Mouse (Mus musculus) forebrain, postnatal 0 days (tissue): ENCODE measurements around the gene Fbxl2. TPM values are rescaled to one million over a fixed set of nuclear protein-coding genes. Genes with fewer than 3 reads are reported as not detected.

Experiments
- ATAC-seq: fragments of 200-750 bp; cut with Nextera tagmentation; 2 replicates; pipeline ENCODE4 v1.8.0; 2017; ENCODE audit warnings: mild to moderate bottlenecking, moderate library complexity
- DNase-seq: peaks from one replicate; pipeline ENCODE4 v3.0.0-alpha.2; 2015
- H3K27ac ChIP-seq: fragments of 300-500 bp; sonication (generic); 2 replicates; pipeline ENCODE4 v1.5.1; 2014; ENCODE audit warnings: low read depth, mild to moderate bottlenecking, antibody characterized with exemption, low read length, moderate library complexity, mixed read lengths
- H3K27me3 ChIP-seq: fragments of 300-500 bp; sonication (generic); 2 replicates; pipeline ENCODE4 v1.6.1; 2014; ENCODE audit warnings: mild to moderate bottlenecking, low read length, mixed read lengths; ENCODE audit not compliant: insufficient read depth
- H3K36me3 ChIP-seq: fragments of 300-500 bp; sonication (generic); 2 replicates; pipeline ENCODE4 v1.6.1; 2014; ENCODE audit warnings: mild to moderate bottlenecking, moderate library complexity; ENCODE audit not compliant: insufficient read depth
- H3K4me1 ChIP-seq: fragments of 300-500 bp; sonication (generic); 2 replicates; pipeline ENCODE4 v1.6.1; 2014; ENCODE audit warnings: antibody characterized with exemption; ENCODE audit not compliant: insufficient read depth
- H3K4me2 ChIP-seq: fragments of 300-500 bp; sonication (generic); 2 replicates; pipeline ENCODE4 v1.6.1; 2014; ENCODE audit warnings: low read depth, mild to moderate bottlenecking, moderate library complexity
- H3K4me3 ChIP-seq: fragments of 300-500 bp; sonication (generic); 2 replicates; pipeline ENCODE4 v1.5.1; 2014; ENCODE audit warnings: low read depth, low read length, mixed read lengths
- H3K9ac ChIP-seq: fragments of 300-500 bp; sonication (generic); 2 replicates; pipeline ENCODE4 v1.6.1; 2014; ENCODE audit warnings: mild to moderate bottlenecking
- H3K9me3 ChIP-seq: fragments of 300-500 bp; sonication (generic); 2 replicates; pipeline ENCODE4 v1.6.1; 2016; ENCODE audit warnings: low read length
- CTCF ChIP-seq: sonication (generic); IDR thresholded peaks from 2 replicates; pipeline ENCODE4 v1.5.1; 2016; ENCODE audit warnings: antibody characterized with exemption, control low read depth, low read depth
- WGBS: fragments of 180-500 bp; shearing (Covaris S2); extraction: QIAGEN DNeasy Blood & Tissue Kit; methylation state at CpG from one replicate; pipeline ENCODE4 v1.1.7; 2014; 5-methylcytosine and 5-hydroxymethylcytosine counted together
- polyA plus RNA-seq: library from polyadenylated mRNA; unstranded; fragments of >200 nt; fragmentation: Nextera tagmentation; extraction: Ambion mirVana; gene quantifications from 2 replicates; pipeline ENCODE4 v1.2.1, GENCODE M21; 2015
- total RNA-seq: library from RNA; depleted of rRNA; stranded (reverse); fragments of >200 nt; gene quantifications from 2 replicates; pipeline ENCODE4 v1.2.3, GENCODE M21; 2014

Gene Fbxl2
- total and polyA plus RNA-seq, 2 experiments from 2014 or later, result 26.1 to 34.0 TPM

GRCm38 (mm10) chr9:113982883-113983670 lies 62.9 kb downstream of the Fbxl2 start:
- no peaks in the 10 kb centered on the region for H3K4me1 ChIP-seq
- peaks cover 47% of the 10 kb centered on the region for H3K36me3 ChIP-seq
- ATAC-seq (no peak), DNase-seq (no peak)
- no peak for TF ChIP-seq CTCF
- H3K4me2 ChIP-seq, result no peak overlapping the region
- no peaks in the 10 kb centered on the region for H3K9me3 ChIP-seq
- H3K27ac ChIP-seq, result no peak overlapping the region
- no peaks in the 10 kb centered on the region for H3K27me3 ChIP-seq
- 87% methylated on average over 11 of the region's 11 CpGs for WGBS
- H3K4me3 ChIP-seq, result no peak overlapping the region
- H3K9ac ChIP-seq, result no peak overlapping the region

GRCm38 (mm10) chr9:113982451-113982850 lies 63.5 kb downstream of the Fbxl2 start:
- no peak for DNase-seq
- peaks cover 50% of the 10 kb centered on the region for H3K36me3 ChIP-seq
- H3K4me2 ChIP-seq, result no peak overlapping the region
- TF ChIP-seq CTCF, result no peak
- WGBS, result 90% methylated on average over 2 of the region's 2 CpGs
- no peaks in the 10 kb centered on the region for H3K27me3 ChIP-seq
- H3K9me3 ChIP-seq, result no peaks in the 10 kb centered on the region
- no peak overlapping the region for H3K27ac ChIP-seq
- no peaks in the 10 kb centered on the region for H3K4me1 ChIP-seq
- no peak for ATAC-seq
- H3K4me3 ChIP-seq, result no peak overlapping the region
- no peak overlapping the region for H3K9ac ChIP-seq

GRCm38 (mm10) chr9:113981099-113981880 lies 64.7 kb downstream of the Fbxl2 start:
- Histone ChIP-seq H3K4me2 (no peak overlapping the region), H3K9me3 (no peaks in the 10 kb centered on the region), H3K4me1 (no peaks in the 10 kb centered on the region), H3K36me3 (peaks cover 56% of the 10 kb centered on the region), H3K27ac (peak overlapping the region; percentile 60), H3K4me3 (no peak overlapping the region), H3K9ac (0 out of 2 replicates have a peak overlapping the region, but pooled peaks have one; percentile 14), H3K27me3 (no peaks in the 10 kb centered on the region)
- DNase-seq (peak; percentile 66), ATAC-seq (peak; percentile 86)
- 31% methylated on average over 16 of the region's 16 CpGs for WGBS
- no peak for TF ChIP-seq CTCF

GRCm38 (mm10) chr9:113979356-113979755 lies 66.6 kb downstream of the Fbxl2 start:
- no peak for TF ChIP-seq CTCF
- 92% methylated on average over 13 of the region's 13 CpGs for WGBS
- no peak for ATAC-seq

GRCm38 (mm10) chr9:113978656-113979055 lies 67.3 kb downstream of the Fbxl2 start:
- TF ChIP-seq CTCF, result no peak
- H3K36me3 ChIP-seq, result peaks cover 66% of the 10 kb centered on the region
- no peak overlapping the region for H3K4me3 ChIP-seq
- 82% methylated on average over 7 of the region's 7 CpGs for WGBS
- H3K27me3 ChIP-seq, result no peaks in the 10 kb centered on the region
- no peaks in the 10 kb centered on the region for H3K4me1 ChIP-seq
- no peaks in the 10 kb centered on the region for H3K9me3 ChIP-seq
- no peak for ATAC-seq
- no peak overlapping the region for H3K27ac ChIP-seq
- no peak for DNase-seq
- no peak overlapping the region for H3K4me2 ChIP-seq
- no peak overlapping the region for H3K9ac ChIP-seq

More at GRCm38 (mm10) chr9:113979356-113979755, 66.6 kb downstream of the Fbxl2 start:
- Histone ChIP-seq H3K27me3 (no peaks in the 10 kb centered on the region), H3K27ac (no peak overlapping the region), H3K4me3 (no peak overlapping the region), H3K4me1 (no peaks in the 10 kb centered on the region), H3K9me3 (no peaks in the 10 kb centered on the region), H3K36me3 (peaks cover 65% of the 10 kb centered on the region), H3K4me2 (no peak overlapping the region), H3K9ac (no peak overlapping the region)
- no peak for DNase-seq

GRCm38 (mm10) chr9:113977225-113977840 lies 68.7 kb downstream of the Fbxl2 start:
- Histone ChIP-seq H3K36me3 (peaks cover 64% of the 10 kb centered on the region), H3K4me1 (no peaks in the 10 kb centered on the region), H3K9me3 (no peaks in the 10 kb centered on the region), H3K27ac (no peak overlapping the region), H3K27me3 (no peaks in the 10 kb centered on the region), H3K4me2 (no peak overlapping the region), H3K9ac (no peak overlapping the region), H3K4me3 (no peak overlapping the region)
- 84% methylated on average over 11 of the region's 11 CpGs for WGBS
- ATAC-seq (no peak), DNase-seq (no peak)
- TF ChIP-seq CTCF, result no peak
